8 mouse cellular contexts compared by ENCODE assay signal in the genomic region with DNA sequence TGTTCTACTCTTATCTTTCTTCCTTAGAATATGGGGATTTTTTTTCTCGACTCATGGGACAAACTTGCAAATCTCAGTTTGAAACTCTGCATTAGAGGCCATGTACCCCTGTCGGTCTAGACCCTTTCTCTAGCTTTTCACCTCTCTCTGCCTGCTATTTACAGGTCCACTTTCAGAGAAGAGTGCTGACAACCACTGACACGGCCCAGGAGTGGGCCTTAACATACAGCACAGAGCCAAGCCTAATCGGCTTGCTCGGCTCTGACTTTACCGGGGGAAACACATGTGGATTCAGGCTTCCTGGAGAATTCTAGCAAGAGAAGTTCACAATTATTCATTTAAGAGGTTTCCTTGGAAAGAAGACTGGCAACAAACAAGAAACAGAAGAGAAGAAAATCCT. TPM values are rescaled to one million over a fixed set of nuclear protein-coding genes. Genes with fewer than 3 reads are reported as not detected.
DNase-seq lines count a peak whose midpoint lies in the region; ATAC-seq and TF ChIP-seq lines count a peak whose summit lies in the region.

No protein-coding gene starts in this region.

- no peaks in the 10 kb centered on the region for H3K36me3 ChIP-seq in hindbrain, embryonic 10.5 days
- no peaks in the 10 kb centered on the region for H3K36me3 ChIP-seq in hindbrain, embryonic 11.5 days (ENCODE audit: control insufficient read depth, insufficient read depth, low read length)
- H3K36me3 ChIP-seq in embryonic facial prominence, embryonic 15.5 days: no peaks in the 10 kb centered on the region
- no peaks in the 10 kb centered on the region for H3K36me3 ChIP-seq in intestine, embryonic 15.5 days
- no peaks in the 10 kb centered on the region for H3K36me3 ChIP-seq in midbrain, postnatal 0 days (ENCODE audit: insufficient read depth, low read length)
- no peaks in the 10 kb centered on the region for H3K36me3 ChIP-seq in thymus, adult 2 months (ENCODE audit: control insufficient read depth, insufficient read depth, low read length)

- peak overlapping the region; percentile 45 for H3K4me3 ChIP-seq in hindbrain, embryonic 10.5 days
- H3K4me3 ChIP-seq in hindbrain, embryonic 11.5 days (ENCODE audit: low read depth, low read length): no peak overlapping the region
- peak overlapping the region; percentile 26 for H3K4me3 ChIP-seq in embryonic facial prominence, embryonic 15.5 days (replicated peaks)
- peak overlapping the region; percentile 14; the same call in 1 of the 2 replicates for H3K4me3 ChIP-seq in intestine, embryonic 15.5 days (replicated peaks)
- H3K4me3 ChIP-seq in midbrain, postnatal 0 days (ENCODE audit: low read depth, low read length): no peak overlapping the region
- H3K4me3 ChIP-seq in thymus, adult 2 months (ENCODE audit: control insufficient read depth, insufficient read depth, low read length): no peak overlapping the region

- TF ChIP-seq POLR2A in thymus, adult 2 months (IDR thresholded peaks at IDR 0.05; ENCODE audit: control insufficient read depth, extremely low read depth, insufficient read depth, low read length, poor library complexity): no peak

- no peak overlapping the region for H3K4me2 ChIP-seq in hindbrain, embryonic 11.5 days (replicated peaks; ENCODE audit: low read depth, low read length)
- peak overlapping the region; percentile 50 for H3K4me2 ChIP-seq in embryonic facial prominence, embryonic 15.5 days (replicated peaks)
- peak overlapping the region; percentile 48 for H3K4me2 ChIP-seq in intestine, embryonic 15.5 days (replicated peaks)
- peak overlapping the region; percentile 48 for H3K4me2 ChIP-seq in midbrain, postnatal 0 days (ENCODE audit: low read depth, low read length, poor library complexity, severe bottlenecking)

- TF ChIP-seq CTCF in midbrain, postnatal 0 days (IDR thresholded peaks at IDR 0.05): no peak
- TF ChIP-seq CTCF in thymus, adult 2 months (IDR thresholded peaks at IDR 0.05; ENCODE audit: borderline replicate concordance, control insufficient read depth, extremely low read depth, insufficient read depth, low read length, poor library complexity): no peak

- DNase-seq in hindbrain, embryonic 10.5 days (ENCODE audit: low spot score): no peak
- DNase-seq in hindbrain, embryonic 11.5 days (ENCODE audit: low spot score): no peak
- DNase-seq in midbrain, postnatal 0 days (ENCODE audit: low spot score): no peak
- DNase-seq in thymus, adult 2 months: no peak
- DNase-seq in frontal cortex, adult 2 months (ENCODE audit: extremely low spot score in 1 of 2, low spot score in 1 of 2): no peak
- no peak for DNase-seq in urinary bladder, adult 2 months (ENCODE audit: low spot score)

- WGBS in hindbrain, embryonic 10.5 days: 17% methylated on average over 6 of the region's 6 CpGs
- 17% methylated on average over 6 of the region's 6 CpGs for WGBS in hindbrain, embryonic 11.5 days
- WGBS in embryonic facial prominence, embryonic 15.5 days: 31% methylated on average over 6 of the region's 6 CpGs
- WGBS in intestine, embryonic 15.5 days: 32% methylated on average over 6 of the region's 6 CpGs
- 33% methylated on average over 6 of the region's 6 CpGs for WGBS in midbrain, postnatal 0 days
- WGBS in thymus, adult 2 months: 64% methylated on average over 6 of the region's 6 CpGs

- H3K27me3 ChIP-seq in hindbrain, embryonic 10.5 days (ENCODE audit: insufficient read depth, poor library complexity, severe bottlenecking): peaks cover 68% of the 10 kb centered on the region
- peaks cover 12% of the 10 kb centered on the region for H3K27me3 ChIP-seq in hindbrain, embryonic 11.5 days (ENCODE audit: control insufficient read depth, insufficient read depth, low read length)
- peaks cover 21% of the 10 kb centered on the region for H3K27me3 ChIP-seq in embryonic facial prominence, embryonic 15.5 days
- H3K27me3 ChIP-seq in intestine, embryonic 15.5 days (replicated peaks): peaks cover 18% of the 10 kb centered on the region
- peaks cover 27% of the 10 kb centered on the region for H3K27me3 ChIP-seq in midbrain, postnatal 0 days (ENCODE audit: insufficient read depth, low read length)
- H3K27me3 ChIP-seq in thymus, adult 2 months (ENCODE audit: control insufficient read depth, insufficient read depth, low read length): no peaks in the 10 kb centered on the region

- no peak for ATAC-seq in hindbrain, embryonic 11.5 days (ENCODE audit: low FRiP score)
- no peak for ATAC-seq in embryonic facial prominence, embryonic 15.5 days (ENCODE audit: insufficient number of reproducible peaks, low FRiP score, low TSS enrichment, low read depth)
- ATAC-seq in intestine, embryonic 15.5 days: no peak
- ATAC-seq in midbrain, postnatal 0 days (ENCODE audit: low FRiP score): no peak

- H3K4me1 ChIP-seq in hindbrain, embryonic 10.5 days (replicated peaks): peaks cover 52% of the 10 kb centered on the region
- H3K4me1 ChIP-seq in hindbrain, embryonic 11.5 days (replicated peaks; ENCODE audit: control insufficient read depth, insufficient read depth, low read length): no peaks in the 10 kb centered on the region
- peaks cover 15% of the 10 kb centered on the region for H3K4me1 ChIP-seq in embryonic facial prominence, embryonic 15.5 days
- 0 out of 2 replicates have a peak, but pooled peaks cover 3% of the 10 kb centered on the region for H3K4me1 ChIP-seq in intestine, embryonic 15.5 days (replicated peaks)
- no peaks in the 10 kb centered on the region for H3K4me1 ChIP-seq in midbrain, postnatal 0 days (ENCODE audit: insufficient read depth, low read length)
- H3K4me1 ChIP-seq in thymus, adult 2 months (replicated peaks; ENCODE audit: control insufficient read depth, insufficient read depth, low read length): no peaks in the 10 kb centered on the region

- peak overlapping the region; percentile 71; the same call in 1 of the 2 replicates for H3K27ac ChIP-seq in hindbrain, embryonic 10.5 days
- no peak overlapping the region for H3K27ac ChIP-seq in hindbrain, embryonic 11.5 days (ENCODE audit: low read depth, low read length)
- no peak overlapping the region; the same call in 1 of the 2 replicates for H3K27ac ChIP-seq in embryonic facial prominence, embryonic 15.5 days (replicated peaks)
- H3K27ac ChIP-seq in intestine, embryonic 15.5 days: no peak overlapping the region
- no peak overlapping the region for H3K27ac ChIP-seq in midbrain, postnatal 0 days (ENCODE audit: low read depth, low read length)
- no peak overlapping the region for H3K27ac ChIP-seq in thymus, adult 2 months (ENCODE audit: control insufficient read depth, insufficient read depth, low read length)

- H3K9me3 ChIP-seq in hindbrain, embryonic 10.5 days: no peaks in the 10 kb centered on the region
- no peaks in the 10 kb centered on the region for H3K9me3 ChIP-seq in hindbrain, embryonic 11.5 days (ENCODE audit: control insufficient read depth, low read length)
- no peaks in the 10 kb centered on the region for H3K9me3 ChIP-seq in embryonic facial prominence, embryonic 15.5 days (replicated peaks)
- H3K9me3 ChIP-seq in intestine, embryonic 15.5 days: no peaks in the 10 kb centered on the region
- no peaks in the 10 kb centered on the region for H3K9me3 ChIP-seq in midbrain, postnatal 0 days (ENCODE audit: low read length)

- H3K9ac ChIP-seq in hindbrain, embryonic 11.5 days (ENCODE audit: low read depth, low read length): no peak overlapping the region
- no peak overlapping the region for H3K9ac ChIP-seq in embryonic facial prominence, embryonic 15.5 days
- 0 out of 2 replicates have a peak overlapping the region, but pooled peaks have one; percentile 21 for H3K9ac ChIP-seq in intestine, embryonic 15.5 days
- peak overlapping the region; percentile 39; the same call in 1 of the 2 replicates for H3K9ac ChIP-seq in midbrain, postnatal 0 days (replicated peaks; ENCODE audit: low read length, poor library complexity, severe bottlenecking)

RNA-seq across cellular contexts. Expression of a gene that starts 14.6 kb away (rescaled TPM):
- 2.9 and 3.7 TPM in 2 replicates for polyA plus RNA-seq in hindbrain, embryonic 10.5 days (2016; fragmentation: Nextera tagmentation; extraction: Ambion mirVana)
- polyA plus RNA-seq in hindbrain, embryonic 11.5 days (2014; fragmentation: Nextera tagmentation; extraction: Ambion mirVana): 5.6 and 6.1 TPM in 2 replicates
- 1.8 and 2.0 TPM in 2 replicates for polyA plus RNA-seq in embryonic facial prominence, embryonic 15.5 days (2015; fragmentation: Nextera tagmentation; extraction: Ambion mirVana)
- 0.19 and 0.23 TPM in 2 replicates for polyA plus RNA-seq in intestine, embryonic 15.5 days (2015; fragmentation: Nextera tagmentation; extraction: Ambion mirVana)
- total RNA-seq in midbrain, postnatal 0 days (2014; rRNA removed): 12.6 and 17.1 TPM in 2 replicates
- polyA plus RNA-seq in midbrain, postnatal 0 days (2015; fragmentation: Nextera tagmentation; extraction: Ambion mirVana): 1.8 and 2.2 TPM in 2 replicates
- polyA plus RNA-seq in thymus, adult 2 months (2012; rRNA removed): 1.9 TPM in 2 replicates
- 2.8 and 3.3 TPM in 2 replicates for polyA plus RNA-seq in frontal cortex, adult 2 months (2012; rRNA removed)
- 4.1 and 5.8 TPM in 2 replicates for polyA plus RNA-seq in urinary bladder, adult 2 months (2012; rRNA removed)

Comparison
In these comparisons a context has a peak if more than half of its experiments do, and no peak if none do; other contexts are left out.
1. H3K4me3 ChIP-seq: peak in hindbrain, embryonic 10.5 days (single experiment), embryonic facial prominence, embryonic 15.5 days (single experiment) and intestine, embryonic 15.5 days (single experiment); none in hindbrain, embryonic 11.5 days (single experiment), midbrain, postnatal 0 days (single experiment) and thymus, adult 2 months (single experiment).
2. H3K9ac ChIP-seq: peak in intestine, embryonic 15.5 days (single experiment) and midbrain, postnatal 0 days (single experiment); none in hindbrain, embryonic 11.5 days (single experiment) and embryonic facial prominence, embryonic 15.5 days (single experiment).